Mouse (Mus musculus): Measurements from ENCODE around the gene Gm20431. TPM values are rescaled to one million over a fixed set of nuclear protein-coding genes. Genes with fewer than 3 reads are reported as not detected.

The Gm20431 gene
- polyA plus RNA-seq, 1 experiment = 15.1 TPM

GRCm38 (mm10) chr2:167612122-167612521 is 49.2 kb downstream of the Gm20431 start:
- no peaks in the 10 kb centered on the region for H3K4me1 ChIP-seq (ENCODE audit: control insufficient read depth, insufficient read depth, low read length)
- no peak overlapping the region for H3K27ac ChIP-seq (ENCODE audit: insufficient read depth, low read length)
- no peak for DNase-seq
- no peaks in the 10 kb centered on the region for H3K27me3 ChIP-seq (ENCODE audit: control insufficient read depth, insufficient read depth, low read length)
- TF ChIP-seq POLR2A (IDR thresholded peaks at IDR 0.05; ENCODE audit: borderline replicate concordance, insufficient read depth, low read length) = no peak
- TF ChIP-seq CTCF (IDR thresholded peaks at IDR 0.05; ENCODE audit: borderline replicate concordance, insufficient read depth, low read depth, low read length) = no peak
- no peak overlapping the region for H3K4me3 ChIP-seq (replicated peaks; ENCODE audit: insufficient read depth, low read depth, low read length)
- WGBS = 86% methylated on average over 14 of the region's 14 CpGs

DNA sequence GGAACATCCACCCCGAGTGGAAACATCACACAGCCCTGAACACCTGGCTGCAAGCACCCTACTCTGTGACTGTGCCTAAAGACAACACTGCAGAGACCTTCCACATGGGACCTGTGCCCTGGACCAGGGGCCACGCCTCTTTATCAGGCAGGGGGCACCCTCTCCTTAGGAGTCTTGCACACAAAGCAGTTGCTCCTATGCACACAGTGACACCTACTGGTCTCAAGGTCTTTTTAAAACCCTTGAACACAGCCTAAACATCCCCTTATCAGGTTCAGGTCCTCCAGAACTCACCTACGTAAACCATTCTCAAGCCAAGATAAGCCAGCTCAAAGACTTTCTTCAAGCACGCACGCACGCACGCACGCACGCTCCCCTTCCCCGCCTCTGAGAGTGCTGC is 50.0 kb downstream of the Gm20431 start:
- WGBS = 89% methylated on average over 10 of the region's 10 CpGs
- Histone ChIP-seq H3K4me3 (replicated peaks; ENCODE audit: insufficient read depth, low read depth, low read length) (no peak overlapping the region), H3K4me1 (ENCODE audit: control insufficient read depth, insufficient read depth, low read length) (no peaks in the 10 kb centered on the region), H3K27ac (ENCODE audit: insufficient read depth, low read length) (no peak overlapping the region), H3K27me3 (ENCODE audit: control insufficient read depth, insufficient read depth, low read length) (no peaks in the 10 kb centered on the region)
- no peak for DNase-seq
- peak; percentile 16; the same call in 1 of the 2 replicates for TF ChIP-seq CTCF (IDR thresholded peaks at IDR 0.05; ENCODE audit: borderline replicate concordance, insufficient read depth, low read depth, low read length)
- TF ChIP-seq POLR2A (IDR thresholded peaks at IDR 0.05; ENCODE audit: borderline replicate concordance, insufficient read depth, low read length) = no peak

GRCm38 (mm10) chr2:167606745-167607123 is 54.6 kb downstream of the Gm20431 start:
- TF ChIP-seq POLR2A (IDR thresholded peaks at IDR 0.05; ENCODE audit: borderline replicate concordance, insufficient read depth, low read length) (no peak), CTCF (IDR thresholded peaks at IDR 0.05; ENCODE audit: borderline replicate concordance, insufficient read depth, low read depth, low read length) (no peak)
- 80% methylated on average over 4 of the region's 4 CpGs for WGBS
- Histone ChIP-seq H3K4me3 (replicated peaks; ENCODE audit: insufficient read depth, low read depth, low read length) (no peak overlapping the region), H3K27ac (ENCODE audit: insufficient read depth, low read length) (no peak overlapping the region), H3K4me1 (ENCODE audit: control insufficient read depth, insufficient read depth, low read length) (no peaks in the 10 kb centered on the region), H3K27me3 (ENCODE audit: control insufficient read depth, insufficient read depth, low read length) (no peaks in the 10 kb centered on the region)
- no peak for DNase-seq

DNA sequence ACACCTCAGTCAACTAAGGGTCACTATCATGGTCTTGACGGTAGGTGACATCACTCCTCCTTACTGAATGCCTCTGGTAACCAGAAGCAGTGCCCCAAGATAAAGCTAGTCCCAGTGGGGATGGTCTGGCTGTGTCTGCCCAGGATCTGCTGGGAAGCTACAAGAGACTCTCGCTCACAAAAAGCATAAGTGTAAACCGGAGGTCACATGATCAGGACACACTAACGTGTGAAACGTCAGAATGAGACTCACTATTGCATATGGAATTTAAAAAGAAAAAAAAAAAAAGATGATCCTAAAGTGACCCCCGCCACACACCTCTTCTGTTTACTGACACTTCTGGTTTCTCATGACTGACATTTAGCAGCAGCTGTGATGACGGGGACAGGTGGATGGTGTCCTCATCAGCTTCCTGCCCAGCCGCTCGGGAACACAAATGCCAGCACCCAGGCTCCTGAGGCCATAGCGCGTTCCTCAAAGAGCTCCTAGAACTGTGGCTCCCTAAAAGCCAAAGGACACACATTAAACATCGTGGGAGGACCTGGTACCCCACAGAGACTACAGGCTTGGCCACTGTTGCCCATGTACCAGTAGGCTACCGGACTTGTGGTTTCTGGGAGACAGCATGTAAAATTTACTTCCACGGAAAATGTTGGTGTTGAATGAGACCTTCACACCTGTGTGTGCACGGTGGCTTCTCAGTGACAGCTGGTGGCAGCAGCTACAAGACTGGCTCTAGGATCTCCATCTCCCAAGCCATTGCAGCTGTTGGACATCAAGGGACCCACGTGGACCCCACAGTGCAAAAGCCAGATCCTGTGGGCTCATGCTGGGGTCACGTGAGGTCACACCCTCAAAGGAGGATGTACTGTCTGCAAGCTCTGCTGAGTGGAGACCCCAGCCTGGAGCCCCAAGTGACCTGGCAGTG is 55.2 kb downstream of the Gm20431 start:
- no peak overlapping the region for H3K27ac ChIP-seq (ENCODE audit: insufficient read depth, low read length)
- TF ChIP-seq POLR2A (IDR thresholded peaks at IDR 0.05; ENCODE audit: borderline replicate concordance, insufficient read depth, low read length) (no peak), CTCF (IDR thresholded peaks at IDR 0.05; ENCODE audit: borderline replicate concordance, insufficient read depth, low read depth, low read length) (no peak)
- no peaks in the 10 kb centered on the region for H3K27me3 ChIP-seq (ENCODE audit: control insufficient read depth, insufficient read depth, low read length)
- DNase-seq = no peak
- WGBS = 71% methylated on average over 17 of the region's 17 CpGs
- no peak overlapping the region for H3K4me3 ChIP-seq (replicated peaks; ENCODE audit: insufficient read depth, low read depth, low read length)
- H3K4me1 ChIP-seq (ENCODE audit: control insufficient read depth, insufficient read depth, low read length) = no peaks in the 10 kb centered on the region

DNA sequence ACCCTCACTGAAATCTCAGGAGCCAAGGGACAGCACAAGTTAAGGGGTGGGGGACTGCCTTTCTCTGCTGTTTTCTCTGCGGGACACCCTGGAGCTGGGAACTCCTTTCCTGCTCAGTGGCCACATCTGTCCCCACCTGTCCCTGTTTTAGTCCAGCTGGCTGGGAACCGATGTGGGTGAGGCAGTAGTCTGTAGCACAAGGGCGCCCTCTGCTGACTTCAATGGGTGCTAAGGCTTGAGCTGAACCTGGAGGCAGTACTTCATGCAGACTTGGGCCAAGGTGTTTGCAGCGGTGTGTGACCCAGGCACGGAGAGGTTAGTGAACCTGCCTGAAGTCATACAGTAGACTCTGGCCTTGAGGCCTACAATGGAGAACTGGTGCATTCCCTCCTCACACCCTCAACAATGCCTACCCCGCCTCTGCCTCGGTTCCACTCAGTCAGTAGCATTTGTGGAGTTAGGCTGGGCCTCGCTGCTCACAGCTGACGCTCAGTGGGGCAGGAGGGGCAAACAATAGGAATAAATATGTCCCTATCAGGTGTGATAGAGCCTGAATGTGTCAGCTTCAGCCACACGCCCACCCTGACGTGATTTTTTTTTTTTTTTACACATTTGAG is 56.0 kb downstream of the Gm20431 start:
- WGBS = 35% methylated on average over 11 of the region's 11 CpGs
- H3K4me1 ChIP-seq (ENCODE audit: control insufficient read depth, insufficient read depth, low read length) = no peaks in the 10 kb centered on the region
- DNase-seq = peak; percentile 68 to 77
- no peaks in the 10 kb centered on the region for H3K27me3 ChIP-seq (ENCODE audit: control insufficient read depth, insufficient read depth, low read length)
- no peak overlapping the region for H3K27ac ChIP-seq (ENCODE audit: insufficient read depth, low read length)
- TF ChIP-seq CTCF (IDR thresholded peaks at IDR 0.05; ENCODE audit: borderline replicate concordance, insufficient read depth, low read depth, low read length) (peak; percentile 96), POLR2A (IDR thresholded peaks at IDR 0.05; ENCODE audit: borderline replicate concordance, insufficient read depth, low read length) (no peak)
- H3K4me3 ChIP-seq (replicated peaks; ENCODE audit: insufficient read depth, low read depth, low read length) = no peak overlapping the region

DNA sequence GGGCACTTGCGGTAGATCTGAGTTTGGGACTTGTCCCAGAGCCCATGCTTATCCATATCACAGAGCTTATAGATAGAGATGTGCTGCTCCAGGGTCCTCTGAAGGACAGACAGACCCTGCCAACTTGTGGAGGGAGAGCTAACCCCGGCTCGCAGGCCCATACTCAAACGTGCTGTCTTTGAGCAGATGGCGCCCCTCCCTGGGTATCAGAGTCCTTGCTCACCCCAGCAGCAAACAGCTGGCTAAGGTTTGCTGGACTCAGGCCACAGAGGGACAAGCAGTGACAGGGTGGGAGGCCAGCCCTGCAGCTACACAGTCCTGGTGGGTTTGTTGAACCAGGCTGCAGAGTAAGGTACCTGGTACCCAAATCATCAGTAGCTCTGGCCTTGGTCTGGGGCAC is 58.3 kb downstream of the Gm20431 start:
- Histone ChIP-seq H3K27me3 (ENCODE audit: control insufficient read depth, insufficient read depth, low read length) (no peaks in the 10 kb centered on the region), H3K4me1 (ENCODE audit: control insufficient read depth, insufficient read depth, low read length) (no peaks in the 10 kb centered on the region), H3K4me3 (replicated peaks; ENCODE audit: insufficient read depth, low read depth, low read length) (no peak overlapping the region), H3K27ac (ENCODE audit: insufficient read depth, low read length) (no peak overlapping the region)
- DNase-seq = no peak
- 55% methylated on average over 5 of the region's 5 CpGs for WGBS
- TF ChIP-seq POLR2A (IDR thresholded peaks at IDR 0.05; ENCODE audit: borderline replicate concordance, insufficient read depth, low read length) (no peak), CTCF (IDR thresholded peaks at IDR 0.05; ENCODE audit: borderline replicate concordance, insufficient read depth, low read depth, low read length) (no peak)

- DNase-seq = no peak
- H3K4me1 ChIP-seq (ENCODE audit: control insufficient read depth, insufficient read depth, low read length) = no peaks in the 10 kb centered on the region
- TF ChIP-seq CTCF (IDR thresholded peaks at IDR 0.05; ENCODE audit: borderline replicate concordance, insufficient read depth, low read depth, low read length) (no peak), POLR2A (IDR thresholded peaks at IDR 0.05; ENCODE audit: borderline replicate concordance, insufficient read depth, low read length) (no peak)
- no peak overlapping the region for H3K4me3 ChIP-seq (replicated peaks; ENCODE audit: insufficient read depth, low read depth, low read length)
- no peak overlapping the region for H3K27ac ChIP-seq (ENCODE audit: insufficient read depth, low read length)
- WGBS = 89% methylated on average over 2 of the region's 2 CpGs
- no peaks in the 10 kb centered on the region for H3K27me3 ChIP-seq (ENCODE audit: control insufficient read depth, insufficient read depth, low read length)
Measured at GRCm38 (mm10) chr2:167602364-167602763, 58.9 kb downstream of the Gm20431 start.

Measured in cerebellum, adult 2 months (tissue).